Mouse (Mus musculus): ENCODE results near the gene Rcl1. TPM values are rescaled to one million over a fixed set of nuclear protein-coding genes. Genes with fewer than 3 reads are reported as not detected.
A peak's percentile ranks its signal among the peaks of the same experiment; 100 is the strongest.

The Rcl1 gene
- polyA plus RNA-seq, 2 experiments = 30.9 to 48.6 TPM

- 18% methylated on average over 11 of the region's 11 CpGs for WGBS
- Histone ChIP-seq H3K27ac (replicated peaks; ENCODE audit: low read depth, low read length) (no peak overlapping the region), H3K4me2 (replicated peaks; ENCODE audit: low read depth, low read length, severe bottlenecking) (no peak overlapping the region), H3K4me1 (ENCODE audit: control insufficient read depth, insufficient read depth, low read length) (peaks cover 5% of the 10 kb centered on the region), H3K4me3 (replicated peaks; ENCODE audit: low read length) (no peak overlapping the region), H3K27me3 (ENCODE audit: control insufficient read depth, insufficient read depth, low read length) (no peaks in the 10 kb centered on the region), H3K9me3 (ENCODE audit: control insufficient read depth, low read length) (no peaks in the 10 kb centered on the region), H3K9ac (ENCODE audit: low read depth, low read length, severe bottlenecking) (no peak overlapping the region), H3K36me3 (ENCODE audit: control insufficient read depth, insufficient read depth, low read length) (no peaks in the 10 kb centered on the region)
- DNase-seq (ENCODE audit: low spot score) (no peak), ATAC-seq (ENCODE audit: low FRiP score, low read depth) (no peak)
- no peak for TF ChIP-seq POLR2A (IDR thresholded peaks at IDR 0.05; ENCODE audit: borderline replicate concordance, extremely low read depth, insufficient read depth, insufficient read length)
Measured at GRCm38 (mm10) chr19:29066981-29067471, 34.1 kb upstream of the Rcl1 start.

- Histone ChIP-seq H3K27ac (replicated peaks; ENCODE audit: low read depth, low read length) (no peak overlapping the region), H3K4me1 (ENCODE audit: control insufficient read depth, insufficient read depth, low read length) (peaks cover 5% of the 10 kb centered on the region), H3K4me3 (replicated peaks; ENCODE audit: low read length) (no peak overlapping the region), H3K9me3 (ENCODE audit: control insufficient read depth, low read length) (no peaks in the 10 kb centered on the region), H3K36me3 (ENCODE audit: control insufficient read depth, insufficient read depth, low read length) (no peaks in the 10 kb centered on the region), H3K27me3 (ENCODE audit: control insufficient read depth, insufficient read depth, low read length) (no peaks in the 10 kb centered on the region), H3K9ac (ENCODE audit: low read depth, low read length, severe bottlenecking) (no peak overlapping the region), H3K4me2 (replicated peaks; ENCODE audit: low read depth, low read length, severe bottlenecking) (no peak overlapping the region)
- no peak for ATAC-seq (ENCODE audit: low FRiP score, low read depth)
- WGBS = 70% methylated on average over 5 of the region's 5 CpGs
- no peak for DNase-seq (ENCODE audit: low spot score)
- no peak for TF ChIP-seq POLR2A (IDR thresholded peaks at IDR 0.05; ENCODE audit: borderline replicate concordance, extremely low read depth, insufficient read depth, insufficient read length)
Measured at GRCm38 (mm10) chr19:29069195-29069594, 32.0 kb upstream of the Rcl1 start.

- Histone ChIP-seq H3K4me1 (ENCODE audit: control insufficient read depth, insufficient read depth, low read length) (peaks cover 14% of the 10 kb centered on the region), H3K36me3 (ENCODE audit: control insufficient read depth, insufficient read depth, low read length) (no peaks in the 10 kb centered on the region), H3K4me2 (replicated peaks; ENCODE audit: low read depth, low read length, severe bottlenecking) (no peak overlapping the region), H3K9me3 (ENCODE audit: control insufficient read depth, low read length) (no peaks in the 10 kb centered on the region), H3K9ac (ENCODE audit: low read depth, low read length, severe bottlenecking) (no peak overlapping the region), H3K27me3 (ENCODE audit: control insufficient read depth, insufficient read depth, low read length) (no peaks in the 10 kb centered on the region), H3K4me3 (replicated peaks; ENCODE audit: low read length) (no peak overlapping the region), H3K27ac (replicated peaks; ENCODE audit: low read depth, low read length) (no peak overlapping the region)
- ATAC-seq (ENCODE audit: low FRiP score, low read depth) (no peak), DNase-seq (ENCODE audit: low spot score) (peak; percentile 68)
- no peak for TF ChIP-seq POLR2A (IDR thresholded peaks at IDR 0.05; ENCODE audit: borderline replicate concordance, extremely low read depth, insufficient read depth, insufficient read length)
- WGBS = 32% methylated on average over 6 of the region's 6 CpGs
Measured at GRCm38 (mm10) chr19:29074802-29075201, 26.4 kb upstream of the Rcl1 start.

GRCm38 (mm10) chr19:29088628-29089027, 12.5 kb upstream of the Rcl1 start:
- Histone ChIP-seq H3K27me3 (ENCODE audit: control insufficient read depth, insufficient read depth, low read length) (no peaks in the 10 kb centered on the region), H3K36me3 (ENCODE audit: control insufficient read depth, insufficient read depth, low read length) (no peaks in the 10 kb centered on the region), H3K4me2 (replicated peaks; ENCODE audit: low read depth, low read length, severe bottlenecking) (no peak overlapping the region), H3K9me3 (ENCODE audit: control insufficient read depth, low read length) (no peaks in the 10 kb centered on the region), H3K27ac (replicated peaks; ENCODE audit: low read depth, low read length) (no peak overlapping the region), H3K4me3 (replicated peaks; ENCODE audit: low read length) (no peak overlapping the region), H3K4me1 (ENCODE audit: control insufficient read depth, insufficient read depth, low read length) (no peaks in the 10 kb centered on the region), H3K9ac (ENCODE audit: low read depth, low read length, severe bottlenecking) (no peak overlapping the region)
- TF ChIP-seq POLR2A (IDR thresholded peaks at IDR 0.05; ENCODE audit: borderline replicate concordance, extremely low read depth, insufficient read depth, insufficient read length) = no peak
- ATAC-seq (ENCODE audit: low FRiP score, low read depth) = no peak
- no peak for DNase-seq (ENCODE audit: low spot score)
- 87% methylated on average over 6 of the region's 6 CpGs for WGBS

- Histone ChIP-seq H3K27ac (replicated peaks; ENCODE audit: low read depth, low read length) (no peak overlapping the region), H3K36me3 (ENCODE audit: control insufficient read depth, insufficient read depth, low read length) (no peaks in the 10 kb centered on the region), H3K4me2 (replicated peaks; ENCODE audit: low read depth, low read length, severe bottlenecking) (no peak overlapping the region), H3K9me3 (ENCODE audit: control insufficient read depth, low read length) (no peaks in the 10 kb centered on the region), H3K4me3 (replicated peaks; ENCODE audit: low read length) (no peak overlapping the region), H3K27me3 (ENCODE audit: control insufficient read depth, insufficient read depth, low read length) (no peaks in the 10 kb centered on the region), H3K9ac (ENCODE audit: low read depth, low read length, severe bottlenecking) (no peak overlapping the region), H3K4me1 (ENCODE audit: control insufficient read depth, insufficient read depth, low read length) (no peaks in the 10 kb centered on the region)
- TF ChIP-seq POLR2A (IDR thresholded peaks at IDR 0.05; ENCODE audit: borderline replicate concordance, extremely low read depth, insufficient read depth, insufficient read length) = no peak
- DNase-seq (ENCODE audit: low spot score) (no peak), ATAC-seq (ENCODE audit: low FRiP score, low read depth) (no peak)
Measured at GRCm38 (mm10) chr19:29092194-29092593, 9.0 kb upstream of the Rcl1 start.

- ATAC-seq (ENCODE audit: low FRiP score, low read depth) (no peak), DNase-seq (ENCODE audit: low spot score) (no peak)
- H3K27ac ChIP-seq (replicated peaks; ENCODE audit: low read depth, low read length) = no peak overlapping the region
- no peak overlapping the region for H3K4me2 ChIP-seq (replicated peaks; ENCODE audit: low read depth, low read length, severe bottlenecking)
- no peak overlapping the region for H3K9ac ChIP-seq (ENCODE audit: low read depth, low read length, severe bottlenecking)
- 83% methylated on average over 5 of the region's 5 CpGs for WGBS
- TF ChIP-seq POLR2A (IDR thresholded peaks at IDR 0.05; ENCODE audit: borderline replicate concordance, extremely low read depth, insufficient read depth, insufficient read length) = no peak
- no peaks in the 10 kb centered on the region for H3K27me3 ChIP-seq (ENCODE audit: control insufficient read depth, insufficient read depth, low read length)
- H3K4me1 ChIP-seq (ENCODE audit: control insufficient read depth, insufficient read depth, low read length) = peaks cover 8% of the 10 kb centered on the region; the same call in 1 of the 2 replicates
- H3K36me3 ChIP-seq (ENCODE audit: control insufficient read depth, insufficient read depth, low read length) = no peaks in the 10 kb centered on the region
- H3K4me3 ChIP-seq (replicated peaks; ENCODE audit: low read length) = no peak overlapping the region
- no peaks in the 10 kb centered on the region for H3K9me3 ChIP-seq (ENCODE audit: control insufficient read depth, low read length)
Measured at GRCm38 (mm10) chr19:29099106-29099505, 2.1 kb upstream of the Rcl1 start.
